Mouse (Mus musculus): ENCODE measurements around the gene Zfp281. TPM values are rescaled to one million over a fixed set of nuclear protein-coding genes. Genes with fewer than 3 reads are reported as not detected.

Gene Zfp281
- total RNA-seq, 2 experiments from 2014 or later: 11.3 to 11.5 TPM

GRCm38 (mm10) chr1:136645849-136646625, 21.3 kb downstream of the Zfp281 start:
- intact Hi-C loops (cut with DNase I): no loop called here
- no peak for DNase-seq

GRCm38 (mm10) chr1:136652066-136652465, 27.4 kb downstream of the Zfp281 start:
- intact Hi-C loops (cut with DNase I): no loop called here

DNA sequence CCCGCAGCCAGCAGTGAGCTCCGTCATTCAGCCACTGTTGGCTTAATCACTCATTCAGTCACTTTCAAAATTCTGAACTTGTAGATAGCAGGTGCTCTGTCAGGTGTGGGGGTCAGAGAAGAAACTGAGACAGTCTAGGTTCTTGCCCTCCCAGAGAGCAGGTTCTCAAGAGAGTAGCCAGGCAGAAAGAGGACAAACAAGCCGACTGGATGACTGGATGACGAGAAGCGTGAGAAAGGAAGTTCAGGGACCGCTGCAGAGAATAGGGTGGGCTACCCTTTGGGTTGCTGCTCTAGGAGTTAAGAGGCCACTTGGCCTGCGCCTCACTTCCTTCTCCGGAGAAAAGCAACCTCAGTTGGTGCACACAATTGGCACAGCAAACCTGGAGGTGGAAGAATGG, 28.8 kb downstream of the Zfp281 start:
- DNase-seq: no peak
- intact Hi-C loops (cut with DNase I): no loop called here

More at GRCm38 (mm10) chr1:136652066-136652465, 27.4 kb downstream of the Zfp281 start:
- no peak for DNase-seq

DNA sequence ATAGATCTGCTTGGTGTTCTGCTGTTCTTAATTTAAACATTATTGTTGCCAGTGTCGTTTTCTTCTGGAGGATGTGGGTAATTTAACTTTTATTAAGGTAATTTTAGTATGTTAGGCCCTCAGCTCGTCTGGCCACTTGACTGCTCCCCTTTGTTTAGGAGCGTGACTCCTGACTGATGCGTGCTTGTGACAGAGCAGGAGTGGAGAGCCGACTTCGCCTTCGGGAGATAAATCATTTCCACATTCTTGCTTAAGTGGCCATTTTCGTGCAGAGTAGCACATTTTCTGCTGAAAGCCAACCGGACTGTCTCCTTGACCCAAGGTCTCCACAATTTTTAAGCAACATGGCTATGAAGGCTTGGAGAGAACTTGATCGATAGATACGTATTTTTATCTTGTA, 29.7 kb downstream of the Zfp281 start:
- intact Hi-C loops (cut with DNase I): no loop called here

GRCm38 (mm10) chr1:136656619-136657018, 31.9 kb downstream of the Zfp281 start:
- peak in 1 of 2 experiments; percentile 15 for DNase-seq
- intact Hi-C loops (cut with DNase I): no loop called here

More for the DNA sequence above, 29.7 kb downstream of the Zfp281 start:
- DNase-seq: no peak

GRCm38 (mm10) chr1:136658456-136659227, 33.9 kb downstream of the Zfp281 start:
- DNase-seq: no peak
- intact Hi-C loops (cut with DNase I): no loop called here

DNA sequence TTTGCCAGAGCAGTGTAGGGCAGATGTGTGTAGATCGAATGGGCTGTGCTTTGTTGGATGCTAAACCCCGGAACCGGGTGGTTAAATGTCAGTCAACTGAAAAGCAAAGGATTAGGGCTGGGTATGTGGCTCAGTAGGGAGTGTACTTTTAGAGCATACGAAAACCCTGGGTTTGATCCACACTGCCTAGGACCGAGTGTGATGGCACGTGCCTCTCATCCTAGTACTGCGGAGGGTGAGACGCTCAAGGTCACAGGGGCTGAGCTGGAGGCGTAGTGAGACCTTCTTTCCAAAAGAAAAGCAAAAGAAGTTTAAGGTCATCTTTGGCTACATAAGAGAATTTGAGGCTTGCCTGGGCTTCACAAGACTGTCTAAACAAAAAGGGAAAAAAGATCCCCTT, 34.6 kb downstream of the Zfp281 start:
- intact Hi-C loops (cut with DNase I): no loop called here
- DNase-seq: no peak

- DNase-seq: no peak
- intact Hi-C loops (cut with DNase I): no loop called here
Observed at GRCm38 (mm10) chr1:136659917-136660316, 35.2 kb downstream of the Zfp281 start.

- DNase-seq: no peak
- intact Hi-C loops (cut with DNase I): no loop called here
Observed at GRCm38 (mm10) chr1:136661511-136661910, 36.8 kb downstream of the Zfp281 start.

GRCm38 (mm10) chr1:136661939-136662563, 37.4 kb downstream of the Zfp281 start:
- intact Hi-C loops (cut with DNase I): no loop called here
- DNase-seq: no peak

- intact Hi-C loops (cut with DNase I): no loop called here
- no peak for DNase-seq
Observed at GRCm38 (mm10) chr1:136664921-136665582, 40.4 kb downstream of the Zfp281 start.

DNA sequence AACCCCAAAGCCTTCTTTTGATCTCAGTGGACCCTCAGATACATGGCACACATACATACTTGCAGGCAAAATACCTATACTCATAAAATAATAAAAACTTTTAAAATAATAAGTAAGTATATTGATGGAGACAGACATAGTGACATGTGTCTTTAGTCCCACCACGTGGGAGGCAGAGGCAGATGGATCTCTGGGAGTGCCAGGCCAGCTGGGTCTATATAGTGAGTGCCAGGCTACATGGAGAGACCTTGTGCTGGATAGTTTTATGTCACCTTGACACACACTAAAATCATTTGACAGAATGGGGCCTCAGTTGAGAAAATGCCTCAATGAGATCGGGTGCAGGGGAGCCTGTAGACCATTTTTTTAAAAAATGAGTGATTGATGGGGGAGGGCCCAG, 41.8 kb downstream of the Zfp281 start:
- intact Hi-C loops (cut with DNase I): no loop called here
- no peak for DNase-seq

GRCm38 (mm10) chr1:136669926-136670325, 45.2 kb downstream of the Zfp281 start:
- DNase-seq: no peak
- intact Hi-C loops (cut with DNase I): no loop called here

- no peak for DNase-seq
- intact Hi-C loops (cut with DNase I): no loop called here
Observed at GRCm38 (mm10) chr1:136670421-136670820, 45.7 kb downstream of the Zfp281 start.

DNA sequence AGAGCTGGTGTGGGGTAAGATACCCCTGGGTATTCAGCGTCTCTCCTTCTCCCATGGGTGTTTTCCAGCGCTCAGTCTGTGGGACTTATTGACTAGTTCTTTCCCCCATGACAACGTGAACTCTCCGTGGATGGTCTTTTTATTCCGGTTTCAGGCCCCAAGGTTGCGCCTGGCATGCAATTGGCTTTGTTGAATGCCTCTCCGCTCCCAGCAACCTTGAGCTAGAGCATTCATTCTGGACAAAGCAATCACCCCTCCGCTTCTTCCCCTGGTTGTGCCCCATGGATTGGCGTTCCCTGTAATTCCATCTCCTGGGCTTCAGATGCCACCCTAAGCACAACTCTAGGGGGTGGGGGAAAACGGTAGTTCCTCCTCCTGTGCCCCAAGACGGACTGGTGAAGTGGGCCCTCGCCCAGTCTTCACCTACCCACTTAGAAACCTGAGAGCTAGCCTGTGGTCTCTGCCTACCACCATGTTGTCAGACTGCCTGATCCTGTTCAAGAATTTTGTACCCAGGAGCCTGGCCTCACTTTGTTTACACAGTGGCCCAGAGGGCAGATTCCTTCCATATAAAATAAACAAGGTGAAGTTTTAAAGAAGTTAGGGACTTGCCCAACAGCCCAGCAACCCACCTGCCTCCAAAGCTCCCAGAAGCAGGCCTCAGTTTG, 47.2 kb downstream of the Zfp281 start:
- intact Hi-C loops (cut with DNase I): no loop called here
- no peak for DNase-seq

GRCm38 (mm10) chr1:136672564-136672963, 47.9 kb downstream of the Zfp281 start:
- intact Hi-C loops (cut with DNase I): no loop called here
- no peak for DNase-seq

GRCm38 (mm10) chr1:136673293-136673692, 48.6 kb downstream of the Zfp281 start:
- intact Hi-C loops (cut with DNase I): no loop called here
- no peak for DNase-seq

DNA sequence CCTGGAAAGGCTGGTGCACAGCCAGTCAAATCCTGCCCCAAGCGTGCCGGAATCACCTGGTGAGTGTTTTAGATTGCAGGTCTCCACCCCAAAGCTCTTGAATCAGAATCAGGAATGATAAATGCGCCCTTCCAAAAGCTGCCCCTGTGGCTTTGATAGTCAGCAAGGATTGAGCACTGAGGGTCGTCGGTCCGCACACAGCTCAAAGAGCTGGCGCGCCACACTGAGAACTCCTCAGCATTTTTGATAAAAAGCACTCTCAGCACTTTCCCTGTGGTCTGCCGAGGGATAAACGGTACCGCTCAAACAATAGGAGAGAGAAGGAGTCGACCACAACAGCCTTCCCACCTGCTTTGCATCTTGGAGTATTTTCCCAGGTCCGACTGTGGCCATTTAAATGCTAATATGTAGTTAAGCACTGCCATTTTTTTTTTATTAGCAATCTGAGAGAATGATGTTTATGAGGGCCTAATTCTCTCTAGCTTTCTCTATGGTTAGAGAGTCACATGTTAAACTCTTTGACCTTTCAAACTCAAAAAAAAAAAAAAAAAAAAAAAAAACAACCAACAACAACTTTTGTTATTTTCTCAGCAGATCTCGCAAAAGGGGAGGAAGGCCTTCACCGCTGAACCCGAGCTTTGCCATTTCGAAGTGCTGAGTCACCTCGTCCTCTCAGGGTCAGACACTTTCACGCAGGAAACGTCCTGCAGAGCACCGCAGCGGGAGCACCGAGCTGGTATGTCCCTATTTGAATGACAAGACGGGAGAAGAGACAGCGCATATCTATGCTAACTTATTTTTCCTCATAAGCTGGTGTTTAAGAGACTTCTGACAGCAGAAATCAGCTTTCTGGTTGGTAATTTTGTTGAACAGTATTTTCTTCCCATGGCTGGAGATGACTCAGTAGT, 50.1 kb downstream of the Zfp281 start:
- intact Hi-C loops (cut with DNase I): no loop called here

DNA sequence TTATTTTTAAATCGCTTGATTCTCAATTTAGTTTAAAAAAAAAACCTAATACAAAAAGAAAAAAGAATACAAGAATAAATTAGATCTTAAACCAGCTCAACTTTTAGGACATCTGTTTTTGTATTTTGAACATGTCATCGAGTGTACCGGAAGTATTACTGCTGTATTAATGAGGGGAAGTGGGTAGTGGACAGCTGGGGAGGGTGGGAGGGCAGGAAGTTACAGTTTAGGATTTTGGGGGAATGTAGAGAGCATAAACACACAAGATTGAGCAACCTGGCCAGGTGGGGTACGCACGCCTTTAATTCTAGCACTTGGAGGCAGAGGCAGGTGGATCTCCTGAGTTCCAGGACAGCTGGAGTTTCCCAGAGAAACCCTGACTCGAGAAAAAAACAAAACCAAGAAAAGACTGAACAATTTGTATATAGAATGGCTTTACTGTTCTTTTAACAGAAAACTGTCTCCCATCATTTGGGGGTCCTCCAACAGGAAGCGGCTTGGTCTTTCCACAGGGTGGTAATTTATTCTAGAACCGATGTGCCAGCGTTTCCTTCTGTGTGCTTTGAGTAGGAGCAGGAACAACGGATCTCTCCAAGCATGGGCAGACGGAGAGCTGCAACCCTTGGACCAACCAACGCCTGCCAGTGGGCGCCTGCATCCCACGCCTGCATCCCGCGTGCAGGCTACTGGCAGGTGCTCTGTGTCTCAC, 51.2 kb downstream of the Zfp281 start:
- intact Hi-C loops (cut with DNase I): no loop called here
- no peak for DNase-seq

More for the DNA sequence above, 50.1 kb downstream of the Zfp281 start:
- no peak for DNase-seq
